Mouse (Mus musculus): ENCODE data around the gene Nktr. TPM values are rescaled to one million over a fixed set of nuclear protein-coding genes. Genes with fewer than 3 reads are reported as not detected.

Nktr gene
- polyA plus RNA-seq, 1 experiment from 2014 or later = 58.8 TPM

Other genes starting within 250 kb of the Nktr start
- gene Cck, start 223.5 kb upstream of the Nktr start, polyA plus RNA-seq (2016; fragmentation: Nextera tagmentation; extraction: Ambion mirVana) = 0.68 and 0.86 TPM in 2 replicates
- not detected in 2 replicates for gene Lyzl4, start 77.1 kb upstream of the Nktr start, polyA plus RNA-seq (2016; fragmentation: Nextera tagmentation; extraction: Ambion mirVana)
- 0.14 and 0.49 TPM in 2 replicates for gene Vipr1, start 76.5 kb upstream of the Nktr start, polyA plus RNA-seq (2016; fragmentation: Nextera tagmentation; extraction: Ambion mirVana)
- gene Sec22c, start 13.7 kb upstream of the Nktr start, polyA plus RNA-seq (2016; fragmentation: Nextera tagmentation; extraction: Ambion mirVana) = 10.9 and 12.6 TPM in 2 replicates
- gene Ss18l2, start 8.8 kb upstream of the Nktr start, polyA plus RNA-seq (2016; fragmentation: Nextera tagmentation; extraction: Ambion mirVana) = 93.9 and 94.8 TPM in 2 replicates
- 4.4 and 7.0 TPM in 2 replicates for gene Zfp651, start 40.2 kb downstream of the Nktr start, polyA plus RNA-seq (2016; fragmentation: Nextera tagmentation; extraction: Ambion mirVana)
- gene Klhl40, start 58.4 kb downstream of the Nktr start, polyA plus RNA-seq (2016; fragmentation: Nextera tagmentation; extraction: Ambion mirVana) = 0.10 and 0.71 TPM in 2 replicates
- gene Hhatl, start 73.3 kb downstream of the Nktr start, polyA plus RNA-seq (2016; fragmentation: Nextera tagmentation; extraction: Ambion mirVana) = not detected in 2 replicates
- 0.36 and 0.38 TPM in 2 replicates for gene Ccdc13, start 120.3 kb downstream of the Nktr start, polyA plus RNA-seq (2016; fragmentation: Nextera tagmentation; extraction: Ambion mirVana)
- gene Higd1a, start 139.2 kb downstream of the Nktr start, polyA plus RNA-seq (2016; fragmentation: Nextera tagmentation; extraction: Ambion mirVana) = 174 and 201 TPM in 2 replicates
- 0.16 TPM in 1 of 2 replicates, not detected in the other for gene Ackr2, start 179.2 kb downstream of the Nktr start, polyA plus RNA-seq (2016; fragmentation: Nextera tagmentation; extraction: Ambion mirVana)
- not detected in 2 replicates for gene Cyp8b1, start 197.1 kb downstream of the Nktr start, polyA plus RNA-seq (2016; fragmentation: Nextera tagmentation; extraction: Ambion mirVana)
- gene Fam198a, start 231.8 kb downstream of the Nktr start, polyA plus RNA-seq (2016; fragmentation: Nextera tagmentation; extraction: Ambion mirVana) = 0.40 and 0.65 TPM in 2 replicates